Mouse (Mus musculus) thymus, adult 2 months (tissue): ENCODE data around the gene Tbc1d24.

Source experiments
- CTCF ChIP-seq: fragments of 200-500 bp; IDR thresholded peaks from 2 replicates; pipeline ENCODE4 v1.5.1; 2012; ENCODE audit warnings: mild to moderate bottlenecking, control low read depth, low read length, moderate library complexity, borderline replicate concordance; ENCODE audit not compliant: control insufficient read depth, poor library complexity, insufficient read depth; ENCODE audit errors: extremely low read depth
- POLR2A ChIP-seq: fragments of 200-500 bp; IDR thresholded peaks from 2 replicates; pipeline ENCODE4 v1.6.1; 2012; ENCODE audit warnings: mild to moderate bottlenecking, low read length, control low read depth, moderate library complexity; ENCODE audit not compliant: control insufficient read depth, poor library complexity, insufficient read depth; ENCODE audit errors: extremely low read depth

DNA sequence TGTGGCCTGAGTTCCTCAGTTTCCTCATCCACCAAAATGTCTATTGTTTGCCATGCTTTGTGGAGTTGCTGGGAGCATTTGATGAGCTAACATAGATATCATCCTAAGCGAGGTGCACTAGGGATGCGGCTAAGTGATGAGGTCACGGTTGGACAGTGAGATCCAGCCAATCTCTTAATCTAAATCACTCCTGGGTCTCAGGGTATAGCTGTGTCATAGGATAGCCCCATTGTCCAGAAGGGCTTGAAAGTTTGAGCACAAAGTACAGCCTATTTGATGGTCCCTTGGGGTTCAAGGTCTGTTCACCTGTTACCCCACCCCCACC, 4.5 kb upstream of the Tbc1d24 start:
- TF ChIP-seq POLR2A (no peak), CTCF (no peak)
